ENCODE assay signal across 14 mouse cellular contexts in the genomic region with DNA sequence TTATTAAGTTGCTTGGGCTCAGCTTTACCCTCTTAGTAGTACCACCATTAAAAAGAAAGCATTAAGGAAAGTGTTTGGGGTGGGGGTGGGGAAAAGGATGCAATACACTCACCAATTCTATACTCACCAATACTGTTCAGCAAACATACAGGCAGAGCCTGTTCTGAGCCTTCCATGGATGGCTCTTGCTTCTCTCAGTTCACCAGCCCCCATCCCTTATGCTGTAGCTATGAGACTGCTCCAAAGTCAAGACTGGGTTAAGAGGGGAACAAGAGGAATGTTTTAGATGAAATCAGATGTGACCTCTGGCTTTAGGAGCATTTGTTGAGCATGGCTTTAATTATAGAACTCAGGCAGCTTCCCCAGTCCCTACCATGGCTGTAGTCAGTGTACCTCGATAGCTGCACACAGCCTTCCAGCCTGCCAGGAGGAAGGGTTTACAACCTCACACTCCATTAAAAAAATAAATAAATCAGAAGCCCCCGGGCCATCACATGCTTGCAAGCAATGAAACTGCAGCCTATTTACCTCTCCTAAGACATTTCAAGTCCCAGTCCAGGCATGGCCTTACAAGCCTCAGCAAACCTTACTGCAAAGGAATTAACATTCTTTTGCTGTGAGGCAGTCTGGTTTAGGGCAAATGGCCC.
A peak's percentile ranks its signal among the peaks of the same experiment; 100 is the strongest.
DNase-seq lines count a peak whose midpoint lies in the region; ATAC-seq lines count a peak whose summit lies in the region.
"Had no signal": no experiment of that assay in that cellular context is flagged by ENCODE, and none has a peak within 500 bp of the region (broad histone marks: within the 10 kb centered on the region; RNA-seq: fewer than 3 reads in every experiment).

No protein-coding gene starts in this region.

- no peak overlapping the region for H3K4me3 ChIP-seq in hindbrain, embryonic 10.5 days
- no peak overlapping the region for H3K4me3 ChIP-seq in hindbrain, embryonic 12.5 days
- no peak overlapping the region for H3K4me3 ChIP-seq in embryonic facial prominence, embryonic 12.5 days
- no peak overlapping the region for H3K4me3 ChIP-seq in limb, embryonic 13.5 days
- H3K4me3 ChIP-seq: myocyte had no signal

- H3K27me3 ChIP-seq in hindbrain, embryonic 10.5 days (ENCODE audit: insufficient read depth, poor library complexity, severe bottlenecking), result no peaks in the 10 kb centered on the region
- H3K27me3 ChIP-seq in hindbrain, embryonic 12.5 days, result no peaks in the 10 kb centered on the region
- H3K27me3 ChIP-seq in embryonic facial prominence, embryonic 12.5 days, result no peaks in the 10 kb centered on the region
- H3K27me3 ChIP-seq in limb, embryonic 13.5 days, result no peaks in the 10 kb centered on the region

- H3K4me2 ChIP-seq in hindbrain, embryonic 12.5 days (replicated peaks), result no peak overlapping the region
- no peak overlapping the region for H3K4me2 ChIP-seq in embryonic facial prominence, embryonic 12.5 days (replicated peaks)
- H3K4me2 ChIP-seq in limb, embryonic 13.5 days (replicated peaks), result no peak overlapping the region
- H3K4me2 ChIP-seq: lung, embryonic 14.5 days had no signal

- no peaks in the 10 kb centered on the region for H3K36me3 ChIP-seq in hindbrain, embryonic 10.5 days
- no peaks in the 10 kb centered on the region for H3K36me3 ChIP-seq in hindbrain, embryonic 12.5 days
- no peaks in the 10 kb centered on the region for H3K36me3 ChIP-seq in embryonic facial prominence, embryonic 12.5 days
- H3K36me3 ChIP-seq in limb, embryonic 13.5 days, result no peaks in the 10 kb centered on the region
- H3K36me3 ChIP-seq: G1E had no signal

- no peak overlapping the region; the same call in 1 of the 2 replicates for H3K27ac ChIP-seq in hindbrain, embryonic 10.5 days
- no peak overlapping the region for H3K27ac ChIP-seq in hindbrain, embryonic 12.5 days
- H3K27ac ChIP-seq in embryonic facial prominence, embryonic 12.5 days, result peak overlapping the region; percentile 75
- H3K27ac ChIP-seq in limb, embryonic 13.5 days, result peak overlapping the region; percentile 86

- H3K9me3 ChIP-seq in hindbrain, embryonic 10.5 days, result no peaks in the 10 kb centered on the region
- H3K9me3 ChIP-seq in hindbrain, embryonic 12.5 days (replicated peaks), result no peaks in the 10 kb centered on the region
- no peaks in the 10 kb centered on the region for H3K9me3 ChIP-seq in embryonic facial prominence, embryonic 12.5 days
- no peaks in the 10 kb centered on the region for H3K9me3 ChIP-seq in limb, embryonic 13.5 days
- H3K9me3 ChIP-seq: G1E had no signal

- H3K9ac ChIP-seq in hindbrain, embryonic 12.5 days, result no peak overlapping the region
- H3K9ac ChIP-seq in embryonic facial prominence, embryonic 12.5 days, result no peak overlapping the region
- no peak overlapping the region for H3K9ac ChIP-seq in limb, embryonic 13.5 days
- H3K9ac ChIP-seq: lung, embryonic 14.5 days had no signal

- peak; percentile 52 for DNase-seq in hindbrain, embryonic 10.5 days (ENCODE audit: low spot score)
- peak; percentile 6 for DNase-seq in NIH3T3 (ENCODE audit: low read depth)
- no peak for DNase-seq in ovary, adult 18-20 months (ENCODE audit: low spot score)
- no peak for DNase-seq in right cerebral cortex, adult 18-20 months
- DNase-seq: adrenal gland, postnatal 36 days; heart, postnatal 36 days; lung, embryonic 14.5 days had no signal

- ATAC-seq in hindbrain, embryonic 12.5 days (ENCODE audit: low FRiP score), result no peak
- peak; percentile 81 for ATAC-seq in embryonic facial prominence, embryonic 12.5 days (ENCODE audit: insufficient number of reproducible peaks, insufficient read depth, low FRiP score, low TSS enrichment)
- peak; percentile 95 for ATAC-seq in limb, embryonic 13.5 days (ENCODE audit: low FRiP score, low read depth)
- no peak for ATAC-seq in erythroid progenitor cell, adult 5-6 weeks (replicated peaks; ENCODE audit: low FRiP score, poor library complexity, severe bottlenecking)
- ATAC-seq: intestine, embryonic 16.5 days had no signal

- 60% methylated on average over 2 of the region's 2 CpGs for WGBS in hindbrain, embryonic 10.5 days
- WGBS in hindbrain, embryonic 12.5 days, result 68% methylated on average over 2 of the region's 2 CpGs
- 9% methylated on average over 2 of the region's 2 CpGs for WGBS in embryonic facial prominence, embryonic 12.5 days
- WGBS in limb, embryonic 13.5 days, result 3% methylated on average over 2 of the region's 2 CpGs

- peaks cover 3% of the 10 kb centered on the region; the same call in 1 of the 2 replicates for H3K4me1 ChIP-seq in hindbrain, embryonic 10.5 days (replicated peaks)
- 0 out of 2 replicates have a peak, but pooled peaks cover 2% of the 10 kb centered on the region for H3K4me1 ChIP-seq in hindbrain, embryonic 12.5 days
- peaks cover 14% of the 10 kb centered on the region; the same call in 1 of the 2 replicates for H3K4me1 ChIP-seq in embryonic facial prominence, embryonic 12.5 days
- peaks cover 28% of the 10 kb centered on the region for H3K4me1 ChIP-seq in limb, embryonic 13.5 days

Comparison
In these comparisons a context has a peak if more than half of its experiments do, and no peak if none do; other contexts are left out.
1. DNase-seq: peak in hindbrain, embryonic 10.5 days (single experiment) and NIH3T3 (single experiment); none in ovary, adult 18-20 months (single experiment) and right cerebral cortex, adult 18-20 months (single experiment).
2. H3K27ac ChIP-seq: peak in embryonic facial prominence, embryonic 12.5 days (single experiment) and limb, embryonic 13.5 days (single experiment); none in hindbrain, embryonic 10.5 days (single experiment) and hindbrain, embryonic 12.5 days (single experiment).
3. ATAC-seq: peak in embryonic facial prominence, embryonic 12.5 days (single experiment) and limb, embryonic 13.5 days (single experiment); none in hindbrain, embryonic 12.5 days (single experiment) and erythroid progenitor cell, adult 5-6 weeks (single experiment).